Mouse (Mus musculus) cortical plate, adult 2 months (tissue): ENCODE results near the gene Cmya5.

ENCODE experiments used
- CTCF ChIP-seq: fragments of 200-500 bp; IDR thresholded peaks from 2 replicates; pipeline ENCODE4 v1.5.1; 2011; ENCODE audit warnings: mild to moderate bottlenecking, control low read depth, low read length; ENCODE audit not compliant: insufficient read depth; ENCODE audit errors: extremely low read depth
- POLR2A ChIP-seq: fragments of 200-500 bp; IDR thresholded peaks from 2 replicates; pipeline ENCODE4 v1.6.1; 2011; ENCODE audit warnings: mild to moderate bottlenecking, low read length, control low read depth; ENCODE audit not compliant: insufficient read depth; ENCODE audit errors: extremely low read depth

DNA sequence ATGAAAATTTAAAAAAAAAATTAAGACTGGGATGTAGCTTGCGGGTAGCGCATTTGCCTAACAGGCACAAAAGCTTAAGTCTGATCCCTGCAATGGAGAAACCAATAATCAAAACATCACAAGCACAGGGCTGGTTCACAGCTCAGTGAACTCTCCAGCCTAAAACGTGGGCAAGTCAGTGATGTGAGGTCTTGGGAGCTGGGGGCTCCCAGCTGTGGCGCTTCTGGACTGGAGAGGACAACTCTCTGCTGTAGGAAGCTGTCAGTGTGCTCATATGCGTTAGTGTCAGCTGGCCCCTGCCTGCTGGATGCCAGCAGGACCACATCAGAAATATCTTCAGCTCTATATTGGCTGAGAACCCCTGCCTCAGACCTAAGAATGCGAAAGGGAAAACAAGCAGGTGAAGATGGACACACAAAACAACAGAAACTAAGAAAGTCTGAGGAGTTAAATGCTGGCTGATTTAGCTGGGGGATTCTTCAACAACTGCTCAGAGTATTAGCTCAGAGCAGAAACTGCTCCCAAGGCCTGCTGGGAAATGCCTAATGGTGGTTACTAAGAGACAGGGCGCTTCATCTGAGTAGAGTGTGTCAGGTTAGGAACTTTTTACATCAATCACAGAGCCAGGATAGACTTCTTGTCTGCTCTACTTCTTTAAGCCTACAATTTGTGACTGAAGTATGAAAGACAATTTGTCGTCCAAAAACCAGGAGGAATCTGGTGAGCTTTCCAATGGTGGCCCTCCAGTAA, 16.2 kb downstream of the Cmya5 start:
- TF ChIP-seq CTCF: no peak
- no peak for TF ChIP-seq POLR2A
